28 mouse cellular contexts compared by ENCODE assay signal in the genomic region with DNA sequence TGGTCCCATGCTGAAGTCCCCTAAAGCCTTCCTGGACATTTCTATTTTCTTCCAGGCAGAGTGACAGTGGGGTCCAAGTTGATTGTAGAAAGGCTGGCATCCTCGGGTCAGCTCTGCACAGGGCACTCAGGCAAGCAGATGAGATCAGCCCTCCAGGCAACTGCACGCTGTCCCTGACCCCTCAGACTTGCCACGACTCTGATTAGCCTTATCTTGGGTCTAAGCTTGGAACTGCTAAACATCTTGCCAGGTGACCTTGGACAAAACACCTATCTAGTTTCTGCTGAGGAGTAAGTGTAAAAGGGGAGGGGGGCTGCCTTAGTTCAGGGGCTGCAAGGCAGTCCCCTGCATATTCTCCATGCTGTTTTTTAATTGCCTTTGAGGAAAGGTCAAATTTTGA. TPM values are rescaled to one million over a fixed set of nuclear protein-coding genes. Genes with fewer than 3 reads are reported as not detected.
"Had no signal": no experiment of that assay in that cellular context is flagged by ENCODE, and none has a peak within 500 bp of the region (broad histone marks: within the 10 kb centered on the region; RNA-seq: fewer than 3 reads in every experiment).

No protein-coding gene starts in this region.

- H3K27me3 ChIP-seq: heart, embryonic 15.5 days; hindbrain, embryonic 12.5 days; hindbrain, embryonic 13.5 days; hindbrain, embryonic 15.5 days; intestine, embryonic 15.5 days had no signal

- H3K4me3 ChIP-seq: heart, embryonic 15.5 days; hindbrain, embryonic 10.5 days; hindbrain, embryonic 12.5 days; hindbrain, embryonic 13.5 days; hindbrain, embryonic 15.5 days; intestine, embryonic 15.5 days; kidney, embryonic 15.5 days; layer of hippocampus, adult 2 months; left cerebral cortex, adult 2 months had no signal

- H3K27ac ChIP-seq: heart, embryonic 15.5 days; hindbrain, embryonic 10.5 days; hindbrain, embryonic 12.5 days; hindbrain, embryonic 13.5 days; hindbrain, embryonic 14.5 days; hindbrain, embryonic 15.5 days; hindbrain, postnatal 0 days; intestine, embryonic 15.5 days; kidney, embryonic 15.5 days; kidney, postnatal 0 days; layer of hippocampus, adult 2 months; left cerebral cortex, adult 2 months had no signal

- DNase-seq: heart, postnatal 10 days; heart, postnatal 14 days; heart, postnatal 36 days; heart, postnatal 4 days; kidney, adult 11 months; kidney, adult 18-20 months; kidney, adult 2 months; kidney, adult 8-10 months; kidney, adult 9 months; kidney, postnatal 10 days; kidney, postnatal 14 days; kidney, postnatal 25 days; kidney, postnatal 36 days; kidney, postnatal 4 days; layer of hippocampus, adult 9-11 months; layer of hippocampus, postnatal 36 days had no signal

- H3K9me3 ChIP-seq: hindbrain, embryonic 15.5 days; intestine, embryonic 15.5 days had no signal

- H3K4me1 ChIP-seq: hindbrain, embryonic 15.5 days had no signal

- H3K36me3 ChIP-seq: heart, embryonic 15.5 days; hindbrain, embryonic 10.5 days; hindbrain, embryonic 12.5 days; hindbrain, embryonic 13.5 days; hindbrain, embryonic 15.5 days; intestine, embryonic 15.5 days; kidney, embryonic 15.5 days had no signal

RNA-seq across cellular contexts. Expression of gene Cela1, which starts 4.3 kb away (rescaled TPM):
- total RNA-seq: heart, postnatal 4 days had no signal
